Comparison of ENCODE assay signal across 9 mouse cellular contexts in the genomic region with DNA sequence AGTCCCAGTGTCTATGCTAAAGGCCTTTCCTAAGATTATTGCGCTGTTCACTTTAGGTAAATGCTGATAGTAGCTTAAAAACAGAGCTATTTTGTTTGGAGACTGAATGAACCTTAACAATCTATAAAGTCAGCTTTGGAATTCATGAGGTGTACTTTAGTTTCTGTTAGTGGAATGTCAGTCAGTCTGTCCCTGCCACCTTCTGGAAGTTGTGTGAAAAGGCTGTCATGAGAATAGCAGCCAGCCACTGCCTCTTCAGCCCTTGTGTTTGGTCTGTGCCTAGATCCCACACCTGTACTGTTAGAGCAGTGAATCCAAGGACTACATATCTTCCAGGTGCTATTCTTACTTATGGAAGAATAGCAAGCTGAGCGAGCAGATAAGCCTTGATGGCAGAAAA.
DNase-seq lines count a peak whose midpoint lies in the region; ATAC-seq lines count a peak whose summit lies in the region.
"Had no signal": no experiment of that assay in that cellular context is flagged by ENCODE, and none has a peak within 500 bp of the region (broad histone marks: within the 10 kb centered on the region; RNA-seq: fewer than 3 reads in every experiment).

No protein-coding gene starts in this region.

- H3K27me3 ChIP-seq in midbrain, embryonic 14.5 days (ENCODE audit: control insufficient read depth, insufficient read depth, low read length) = no peaks in the 10 kb centered on the region
- no peaks in the 10 kb centered on the region for H3K27me3 ChIP-seq in midbrain, embryonic 11.5 days (ENCODE audit: control insufficient read depth, insufficient read depth, low read length)

- no peaks in the 10 kb centered on the region for H3K9me3 ChIP-seq in midbrain, embryonic 14.5 days (ENCODE audit: control insufficient read depth, low read length)
- no peaks in the 10 kb centered on the region for H3K9me3 ChIP-seq in midbrain, embryonic 11.5 days (ENCODE audit: control insufficient read depth, low read length)
- H3K9me3 ChIP-seq: midbrain, embryonic 10.5 days had no signal

- H3K36me3 ChIP-seq in midbrain, embryonic 14.5 days (ENCODE audit: control insufficient read depth, insufficient read depth, low read length) = no peaks in the 10 kb centered on the region
- H3K36me3 ChIP-seq in midbrain, embryonic 11.5 days (ENCODE audit: control insufficient read depth, insufficient read depth, low read length) = no peaks in the 10 kb centered on the region

- peak; percentile 29 to 47 for DNase-seq in heart, postnatal 10 days
- DNase-seq in heart, adult 11 months = no peak
- peak; percentile 19 for DNase-seq in midbrain, embryonic 14.5 days
- DNase-seq in midbrain, embryonic 11.5 days (ENCODE audit: low spot score, missing footprints) = no peak
- DNase-seq in adipocyte (ENCODE audit: low spot score) = peak; percentile 72
- DNase-seq in skeletal muscle tissue, adult 2 months (ENCODE audit: low read depth, low spot score) = peak; percentile 30
- DNase-seq in right cerebral cortex, postnatal 36 days (ENCODE audit: low spot score in 2 of 2) = no peak

- no peaks in the 10 kb centered on the region for H3K4me1 ChIP-seq in midbrain, embryonic 14.5 days (ENCODE audit: control insufficient read depth, insufficient read depth, low read length)
- no peaks in the 10 kb centered on the region for H3K4me1 ChIP-seq in midbrain, embryonic 11.5 days (ENCODE audit: control insufficient read depth, insufficient read depth, low read length)

- no peak for ATAC-seq in midbrain, embryonic 14.5 days (ENCODE audit: low FRiP score, low TSS enrichment)
- no peak for ATAC-seq in midbrain, embryonic 11.5 days (ENCODE audit: low FRiP score)
- ATAC-seq: forebrain, embryonic 16.5 days had no signal

- WGBS in midbrain, embryonic 14.5 days = 96% methylated on average over 2 of the region's 2 CpGs
- WGBS in midbrain, embryonic 11.5 days = 93% methylated on average over 2 of the region's 2 CpGs

- intact Hi-C loops in heart, postnatal 10 days (cut with DNase I) = loop anchor here (2.0 to 10.0 kb wide), 3 partner anchors 201 to 649 kb away; no protein-coding TSS in a partner anchor

- no peak overlapping the region for H3K9ac ChIP-seq in midbrain, embryonic 14.5 days (replicated peaks; ENCODE audit: low read length)
- H3K9ac ChIP-seq in midbrain, embryonic 11.5 days (ENCODE audit: low read length) = no peak overlapping the region

- H3K27ac ChIP-seq in midbrain, embryonic 14.5 days (replicated peaks; ENCODE audit: low read depth, low read length) = no peak overlapping the region
- no peak overlapping the region for H3K27ac ChIP-seq in midbrain, embryonic 11.5 days (ENCODE audit: low read depth, low read length)
- H3K27ac ChIP-seq: midbrain, embryonic 10.5 days had no signal

- no peak overlapping the region for H3K4me3 ChIP-seq in midbrain, embryonic 14.5 days (replicated peaks; ENCODE audit: low read depth, low read length)
- no peak overlapping the region for H3K4me3 ChIP-seq in midbrain, embryonic 11.5 days (ENCODE audit: low read depth, low read length)
- H3K4me3 ChIP-seq: midbrain, embryonic 10.5 days had no signal

- H3K4me2 ChIP-seq in midbrain, embryonic 14.5 days (ENCODE audit: low read length) = no peak overlapping the region
- no peak overlapping the region for H3K4me2 ChIP-seq in midbrain, embryonic 11.5 days

Comparison
In these comparisons a context has a peak if more than half of its experiments do, and no peak if none do; other contexts are left out.
1. DNase-seq: peak in heart, postnatal 10 days (2 of 2), midbrain, embryonic 14.5 days (single experiment), adipocyte (single experiment) and skeletal muscle tissue, adult 2 months (single experiment); none in heart, adult 11 months (single experiment), midbrain, embryonic 11.5 days (single experiment) and right cerebral cortex, postnatal 36 days (0 of 2).